Mouse (Mus musculus): Measurements from ENCODE around the gene Foxl1. TPM values are rescaled to one million over a fixed set of nuclear protein-coding genes. Genes with fewer than 3 reads are reported as not detected.

The Foxl1 gene
- polyA plus RNA-seq, 1 experiment = 0.07 TPM

DNA sequence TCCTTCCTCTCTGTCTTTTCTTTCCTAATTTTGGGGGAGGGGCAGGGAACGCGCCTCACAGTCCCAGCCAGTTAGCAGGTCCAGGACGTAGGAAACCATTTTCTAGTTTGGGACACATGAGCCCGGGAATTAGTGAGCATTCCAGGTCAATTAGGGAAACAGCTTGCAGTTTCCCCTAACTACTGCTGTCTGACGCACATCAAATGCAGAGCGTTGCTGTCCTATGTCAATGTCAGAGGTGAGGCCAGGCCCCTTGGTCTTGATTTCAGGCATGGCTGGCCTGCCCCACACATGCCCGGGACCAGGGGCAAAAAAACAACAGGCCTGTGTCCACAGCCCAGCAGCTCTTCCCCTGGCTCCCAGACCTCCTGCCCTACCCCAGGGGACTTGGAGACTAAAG is 42.4 kb downstream of the Foxl1 start:
- no peak for DNase-seq (ENCODE audit: low read depth)

DNA sequence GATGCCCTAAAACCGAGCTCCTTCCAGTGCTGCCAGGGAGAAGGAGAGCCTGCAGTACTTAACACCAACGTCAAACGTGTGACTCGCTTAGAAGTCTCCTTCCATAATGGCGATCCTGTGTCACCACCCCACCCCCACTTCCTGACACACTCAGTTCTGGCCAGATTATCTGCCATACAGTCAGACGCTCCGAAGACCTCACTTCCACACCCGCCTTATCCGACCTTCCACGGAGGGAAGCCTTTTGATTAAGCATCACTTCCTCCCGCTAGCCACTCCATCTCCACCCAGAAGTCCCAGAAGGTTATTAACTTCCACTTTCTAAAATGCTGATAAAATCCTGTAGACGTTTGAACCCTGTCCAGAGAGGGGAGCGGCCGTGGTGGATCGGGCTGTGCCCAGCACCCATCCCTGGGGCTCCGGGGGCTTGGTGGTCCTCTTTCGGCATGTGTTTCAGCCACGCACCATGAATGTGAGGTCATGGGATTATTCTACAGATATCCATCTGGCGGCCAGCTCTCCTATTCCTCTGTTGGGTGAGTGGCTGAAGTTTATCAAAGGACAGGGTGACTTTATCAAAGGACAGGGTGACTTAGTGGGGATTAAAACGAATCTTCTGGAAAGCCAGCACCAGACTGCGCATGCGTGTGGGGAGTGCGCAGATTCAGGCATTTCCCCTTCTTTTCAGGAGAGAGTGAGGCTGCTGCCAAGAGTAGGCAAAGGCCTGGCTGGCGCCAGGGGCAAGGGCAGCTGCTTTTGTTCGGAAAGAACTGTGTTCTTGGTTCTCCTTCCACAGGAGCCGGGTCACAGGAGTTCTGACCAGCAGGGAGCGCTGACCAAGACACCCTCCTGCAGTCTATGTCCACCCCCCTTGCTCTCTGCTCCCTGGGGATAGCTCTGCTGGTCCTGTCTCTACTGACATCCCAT is 43.1 kb downstream of the Foxl1 start:
- DNase-seq (ENCODE audit: low read depth) = no peak

DNA sequence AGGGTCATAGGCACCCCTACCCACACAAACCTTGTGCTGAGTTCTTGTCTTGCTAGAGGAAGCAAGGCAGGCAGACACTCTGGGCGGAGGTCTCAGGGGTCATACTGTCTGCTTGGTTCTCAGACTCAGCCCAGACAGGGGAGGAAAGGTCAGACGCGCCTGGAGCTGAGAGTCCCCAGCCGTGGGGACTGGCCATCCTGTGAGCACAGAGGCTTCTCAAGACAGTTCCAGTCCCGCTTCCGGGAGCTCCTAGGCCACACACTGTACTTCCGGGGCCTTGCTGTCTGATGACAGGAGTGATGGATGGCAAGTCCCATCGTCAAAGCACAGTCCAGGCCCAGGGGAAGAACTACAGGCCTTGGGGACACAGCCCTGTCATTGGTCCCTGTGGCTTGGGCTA is 44.8 kb downstream of the Foxl1 start:
- no peak for DNase-seq (ENCODE audit: low read depth)

DNA sequence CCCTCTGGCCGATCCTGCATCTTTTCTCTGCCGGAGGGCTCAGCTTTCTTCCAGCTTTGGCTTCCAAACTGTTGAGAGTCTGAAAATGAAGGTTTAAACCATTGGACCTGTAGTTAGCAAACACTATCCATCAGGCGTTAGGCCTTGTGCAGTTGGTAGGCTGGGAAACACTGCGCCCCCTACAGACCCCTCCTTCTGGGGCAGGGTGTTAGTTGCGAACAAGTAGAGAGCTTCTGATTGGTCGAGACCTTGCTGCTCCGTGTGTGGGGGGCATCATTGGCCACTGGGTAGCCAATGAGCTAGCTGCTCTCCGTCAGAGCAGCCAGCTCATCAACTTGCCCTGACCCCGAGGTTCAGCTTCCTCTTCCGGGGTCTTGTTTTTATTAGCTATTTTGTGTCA is 46.4 kb downstream of the Foxl1 start:
- DNase-seq (ENCODE audit: low read depth) = no peak

DNA sequence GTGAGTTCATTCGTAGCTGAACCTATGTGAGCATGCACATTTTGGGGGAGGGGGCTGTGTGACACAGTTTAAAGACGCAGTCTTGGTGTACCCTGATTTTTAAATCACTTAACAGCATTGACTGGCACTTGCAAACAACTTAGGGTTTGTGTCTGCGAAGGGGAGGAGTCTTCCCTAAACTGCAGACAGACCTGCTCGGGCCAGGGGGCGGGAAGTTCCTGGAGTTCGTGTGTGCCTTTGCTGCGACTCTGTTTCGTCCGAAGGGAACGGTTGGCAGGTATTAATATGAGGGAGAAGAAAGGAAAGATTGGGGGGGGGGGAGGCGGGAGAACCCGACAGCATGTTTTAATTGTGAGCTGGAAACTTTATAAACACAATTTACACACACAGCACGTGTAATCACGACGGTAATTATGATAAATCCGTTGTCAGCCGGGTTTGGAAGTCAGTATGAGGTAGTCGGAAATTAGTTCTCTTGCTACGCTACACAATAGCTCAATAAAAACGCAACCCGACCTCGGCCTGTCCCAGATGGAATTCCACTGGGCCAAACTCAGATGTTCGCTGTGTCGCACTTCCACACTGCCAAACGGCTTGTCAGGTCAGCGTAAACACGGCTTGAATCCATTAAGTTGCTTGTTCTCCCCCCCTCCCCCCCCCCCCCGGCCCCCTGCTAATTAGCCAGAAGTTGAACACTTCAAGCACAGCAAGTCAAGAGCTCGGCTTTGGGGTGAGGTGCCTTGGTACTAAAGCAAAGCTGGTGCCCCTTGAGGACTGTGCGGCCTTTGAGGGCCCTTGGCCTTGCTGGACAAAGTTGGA is 47.2 kb downstream of the Foxl1 start:
- no peak for DNase-seq (ENCODE audit: low read depth)

- DNase-seq (ENCODE audit: low read depth) = no peak
Measured at GRCm38 (mm10) chr8:121175540-121176090, 47.9 kb downstream of the Foxl1 start.

DNA sequence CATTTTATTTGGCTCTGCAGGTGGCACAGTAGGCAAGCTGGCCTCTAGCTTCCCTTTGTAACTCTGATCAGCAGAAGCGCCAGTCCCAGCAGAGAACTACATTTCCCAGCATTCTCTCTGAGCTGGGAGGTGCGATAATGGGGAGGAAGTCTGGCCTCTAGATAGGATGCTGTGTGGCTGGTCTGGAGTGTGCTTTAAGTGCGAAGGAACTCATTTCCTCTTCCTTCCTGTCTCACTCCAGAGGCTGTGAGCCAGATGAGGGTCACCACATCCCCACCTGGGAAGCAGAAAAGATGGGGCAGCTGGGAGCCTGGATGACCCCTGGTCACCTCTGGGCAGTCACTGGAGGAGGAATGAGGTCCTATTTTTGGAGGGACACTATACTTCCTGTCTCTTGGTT is 48.6 kb downstream of the Foxl1 start:
- DNase-seq (ENCODE audit: low read depth) = no peak

Other genes starting within 250 kb of the Foxl1 start
- gene Foxf1, start 43.6 kb upstream of the Foxl1 start, polyA plus RNA-seq (2012; rRNA removed) = 1.7 and 1.9 TPM in 2 replicates
- gene Mthfsd, start 19.5 kb upstream of the Foxl1 start, polyA plus RNA-seq (2012; rRNA removed) = 64.8 and 86.4 TPM in 2 replicates
- 1.2 and 2.0 TPM in 2 replicates for gene Foxc2, start 11.8 kb upstream of the Foxl1 start, polyA plus RNA-seq (2012; rRNA removed)